Mouse (Mus musculus) testis, postnatal 10 days (tissue): Measurements from ENCODE around the gene Ercc8.

ENCODE experiments used
- DNase-seq: peaks from one replicate; pipeline ENCODE4 v3.0.0; 2021; ENCODE audit warnings: low spot score

The Ercc8 gene

DNA sequence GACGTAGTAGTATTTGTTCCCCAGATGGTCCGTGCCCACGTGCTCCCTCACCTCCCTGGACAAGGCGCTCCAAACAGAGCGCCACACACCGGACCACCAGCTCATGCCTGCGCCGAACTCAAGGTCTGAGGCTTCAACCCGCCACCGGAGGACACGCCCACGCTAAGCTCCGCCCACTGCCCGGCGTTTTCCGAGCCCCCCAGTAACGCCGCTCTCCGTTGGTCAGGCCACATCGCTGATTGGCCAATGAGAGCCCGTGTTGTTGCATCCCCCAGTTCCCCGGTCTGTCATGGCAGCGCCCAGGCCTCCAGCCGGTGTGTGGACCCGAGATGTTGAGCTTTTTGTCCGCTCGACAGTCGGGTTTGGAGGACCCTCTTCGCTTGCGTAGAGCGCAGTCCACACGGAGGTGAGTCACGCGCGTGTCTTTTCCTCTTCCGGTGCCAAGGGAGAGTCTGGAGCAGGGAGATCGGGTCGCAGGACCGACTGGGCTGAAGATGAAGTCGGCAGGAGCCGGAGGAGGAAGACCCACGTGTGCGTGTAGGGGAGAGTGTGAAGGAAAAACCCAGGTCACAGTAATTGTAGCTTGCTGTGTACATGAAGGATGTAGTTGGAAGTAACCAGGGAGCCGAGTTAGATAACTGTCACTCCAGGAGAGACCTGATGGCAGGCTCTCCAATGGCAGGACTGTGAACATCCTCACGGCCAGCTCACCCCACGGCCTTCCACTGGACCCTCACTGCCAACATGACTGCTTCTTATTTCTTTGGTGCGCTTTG is at the start of gene Ercc8, which contains the start of gene Ndufaf2:
Gene Ercc8 (plus strand): TSS at position 267 of the 776 bp plus-strand sequence.
Gene Ndufaf2 (minus strand): TSS at position 159 of the 776 bp plus-strand sequence.
- peak; percentile 100 for DNase-seq

DNA sequence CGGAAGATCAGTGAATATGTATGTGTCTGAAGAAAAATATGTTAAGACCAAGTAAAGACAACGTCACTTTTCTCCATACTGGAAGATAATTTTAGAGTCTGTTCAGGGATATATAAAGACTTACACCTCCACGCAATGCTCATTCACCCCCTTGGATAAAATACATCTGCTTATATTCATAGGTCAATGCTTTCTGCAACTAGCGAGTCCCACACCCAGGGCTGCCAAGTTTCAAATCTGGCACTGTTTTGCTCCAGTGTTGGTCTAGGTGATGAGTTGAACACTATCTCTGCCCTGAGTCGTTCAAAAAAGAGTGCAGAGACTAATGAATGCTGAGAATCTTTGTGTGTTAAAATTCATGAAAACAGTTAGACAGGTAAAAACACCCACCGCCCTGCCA is 47.6 kb upstream of the Ercc8 start:
- DNase-seq, result no peak

GRCm38 (mm10) chr13:108113536-108113935 is 45.0 kb upstream of the Ercc8 start:
- no peak for DNase-seq

DNA sequence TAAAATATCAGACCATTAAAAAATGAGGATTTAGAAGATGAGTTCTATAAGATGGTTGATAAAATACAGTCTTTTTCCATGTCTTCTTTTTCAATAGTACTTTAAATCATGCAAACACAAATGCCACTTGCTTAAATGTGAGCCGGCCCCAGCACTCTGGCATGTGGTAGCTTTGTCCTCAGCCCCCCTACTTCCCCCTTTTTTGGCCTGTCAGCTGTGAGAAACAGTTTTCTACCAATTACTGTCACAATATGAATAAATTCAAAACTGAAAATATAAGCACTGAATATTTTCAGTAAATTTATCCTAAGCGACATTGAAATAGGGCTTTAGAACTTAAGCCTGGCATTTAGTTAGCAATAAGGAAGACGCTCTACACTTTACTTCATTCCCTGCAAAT is 44.3 kb upstream of the Ercc8 start:
- no peak for DNase-seq

- DNase-seq, result no peak
Observed at GRCm38 (mm10) chr13:108117654-108118053, 40.9 kb upstream of the Ercc8 start.

GRCm38 (mm10) chr13:108118188-108118587 is 40.3 kb upstream of the Ercc8 start:
- no peak for DNase-seq

- no peak for DNase-seq
Observed at GRCm38 (mm10) chr13:108119411-108120310, 38.9 kb upstream of the Ercc8 start.

GRCm38 (mm10) chr13:108123109-108123723 is 35.3 kb upstream of the Ercc8 start:
- DNase-seq, result no peak

DNA sequence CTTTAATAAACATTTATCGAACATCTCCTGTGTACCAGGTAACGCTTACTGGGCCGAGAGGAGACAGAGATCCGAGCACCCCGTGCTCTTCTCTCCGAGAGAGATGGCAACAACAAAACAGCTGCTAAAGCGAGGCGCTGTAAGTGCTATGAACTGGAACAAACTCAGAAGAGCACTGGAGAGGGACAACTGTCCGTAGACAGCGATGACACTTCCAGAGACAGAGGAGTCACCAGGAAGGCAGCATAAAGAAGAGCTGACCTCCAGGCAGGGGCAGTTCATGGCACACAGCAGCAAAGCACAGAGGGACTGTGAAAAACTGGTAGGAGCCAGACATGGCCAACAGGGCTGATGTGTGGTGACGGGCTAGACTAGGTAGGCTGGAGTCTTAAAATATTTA is 34.4 kb upstream of the Ercc8 start:
- DNase-seq, result no peak

GRCm38 (mm10) chr13:108126246-108126645 is 32.3 kb upstream of the Ercc8 start:
- DNase-seq, result no peak

DNA sequence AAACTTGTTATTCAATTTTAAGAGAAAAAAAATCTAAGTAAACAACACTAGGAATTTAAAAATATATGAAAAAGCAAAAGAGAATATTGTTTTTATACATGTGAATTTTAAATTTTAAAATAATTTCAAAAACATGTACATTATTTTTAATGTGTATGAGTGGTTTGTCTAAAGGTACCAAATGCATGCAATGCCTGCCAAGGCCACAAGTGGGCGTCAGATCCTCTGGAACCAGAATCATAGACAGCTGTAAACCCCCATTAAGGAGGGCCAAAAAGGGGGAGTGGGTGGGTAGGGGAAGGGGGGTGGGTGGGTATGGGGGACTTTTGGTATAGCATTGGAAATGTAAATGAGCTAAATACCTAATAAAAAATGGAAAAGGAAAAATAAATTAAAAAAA is 31.4 kb upstream of the Ercc8 start:
- DNase-seq, result peak; percentile 50

DNA sequence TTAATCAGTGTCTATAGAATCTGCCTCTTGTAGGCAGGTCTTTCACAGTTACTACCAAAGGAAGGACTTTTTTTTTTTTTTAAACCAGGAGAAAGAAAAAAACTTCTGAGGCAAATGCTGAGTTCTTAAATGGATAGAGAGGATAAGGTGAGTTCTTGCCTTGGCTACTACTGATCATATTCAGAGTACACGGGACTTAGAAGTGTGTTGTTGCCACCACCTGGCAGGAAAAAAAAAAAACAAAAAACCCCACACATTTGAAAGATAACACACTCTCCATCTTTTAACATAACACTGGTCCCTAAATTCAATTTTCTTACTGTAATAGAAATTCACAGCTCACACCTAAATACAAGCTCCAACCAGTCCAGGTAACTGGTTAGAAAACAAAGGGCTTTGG is 30.6 kb upstream of the Ercc8 start:
- no peak for DNase-seq

DNA sequence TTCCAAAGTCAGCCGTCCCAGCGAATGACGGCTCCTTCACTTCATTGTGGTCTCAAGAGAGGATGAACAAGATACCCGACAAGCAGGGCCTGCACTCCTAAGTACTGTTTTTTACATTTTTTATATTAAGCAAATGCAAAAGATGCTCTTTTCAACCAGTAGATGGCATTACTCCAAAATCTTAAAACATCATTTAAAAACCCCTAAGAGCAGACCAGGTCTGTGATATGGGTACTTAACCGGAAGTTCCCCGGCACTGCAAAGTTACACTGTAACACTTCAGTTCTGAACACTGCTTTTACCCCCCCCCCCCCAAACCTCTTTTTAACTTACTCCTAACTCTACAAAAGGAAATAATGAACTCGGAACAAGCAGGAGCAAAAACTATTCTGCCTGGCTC is 29.5 kb upstream of the Ercc8 start:
- DNase-seq, result no peak

DNA sequence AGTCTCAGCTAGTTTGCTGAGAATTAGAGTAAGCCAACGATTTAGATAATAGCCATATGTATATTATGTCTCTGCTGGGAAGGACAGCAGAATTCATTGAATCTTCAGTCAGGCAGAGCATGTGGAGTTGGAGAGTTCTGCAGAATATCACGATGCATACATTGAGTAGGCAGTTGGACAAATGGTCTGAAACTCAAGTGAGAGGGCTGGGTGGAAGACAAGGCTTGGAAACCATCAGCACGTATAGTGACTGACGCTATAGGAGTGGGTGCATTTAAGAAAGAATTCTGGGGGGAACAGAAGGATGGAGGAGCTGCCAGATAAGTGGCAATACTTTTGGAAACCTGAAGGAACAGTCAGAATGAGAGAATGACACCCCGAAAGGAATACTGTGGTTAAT is 27.8 kb upstream of the Ercc8 start:
- no peak for DNase-seq

GRCm38 (mm10) chr13:108132031-108132819 is 26.3 kb upstream of the Ercc8 start:
- DNase-seq, result peak; percentile 58

GRCm38 (mm10) chr13:108135617-108136016 is 22.9 kb upstream of the Ercc8 start:
- DNase-seq, result no peak

GRCm38 (mm10) chr13:108138403-108138977 is 20.0 kb upstream of the Ercc8 start:
- DNase-seq, result no peak

- DNase-seq, result no peak
Observed at GRCm38 (mm10) chr13:108144086-108144485, 14.4 kb upstream of the Ercc8 start.

- no peak for DNase-seq
Observed at GRCm38 (mm10) chr13:108151782-108152181, 6.7 kb upstream of the Ercc8 start.

DNA sequence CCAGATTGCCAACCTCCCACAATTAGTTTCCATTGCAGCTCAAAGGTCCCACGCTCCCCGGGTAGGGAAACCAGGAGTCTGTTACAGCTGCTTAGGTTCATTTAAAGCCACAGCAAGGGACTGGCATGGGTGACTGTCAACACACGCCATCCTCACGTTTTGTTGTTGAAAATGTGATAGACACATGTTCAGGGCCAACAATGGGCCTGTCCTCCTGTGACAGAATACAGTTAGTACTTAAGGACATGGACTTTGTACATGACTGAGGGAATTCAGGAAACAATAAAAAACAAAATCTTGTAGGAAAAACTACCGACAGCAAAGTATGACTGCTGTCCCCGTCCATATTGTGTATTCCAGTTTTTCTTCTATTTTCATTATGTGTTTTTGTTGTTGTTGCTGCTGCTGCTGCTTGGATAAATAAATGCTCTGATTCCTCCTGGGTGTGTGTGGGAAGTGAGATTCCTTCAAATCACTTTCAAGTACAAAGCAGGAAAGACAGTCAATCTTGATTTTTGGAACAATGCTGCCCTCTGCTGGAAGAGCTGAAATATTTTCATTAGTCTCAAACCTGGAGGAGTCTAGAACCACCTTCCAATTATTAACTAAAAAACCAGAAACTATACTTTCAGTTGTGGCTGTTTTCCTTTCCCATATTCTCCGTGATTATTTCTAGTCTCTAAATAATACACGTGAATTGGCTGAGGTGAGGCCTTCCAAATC is 5.7 kb upstream of the Ercc8 start:
- DNase-seq, result peak; percentile 73

GRCm38 (mm10) chr13:108157156-108157555 is 1.4 kb upstream of the Ercc8 start:
- no peak for DNase-seq
